Mouse (Mus musculus) neural tube, embryonic 10.5 days (tissue): ENCODE results near the gene Ccdc61.
A peak's percentile ranks its signal among the peaks of the same experiment; 100 is the strongest.
"Not testable (repeated sequence)": the region's sequence is repeated elsewhere in the genome, so short reads cannot be mapped to it uniquely, and the experiment has no call there.

Source experiments
- DNase-seq: peaks from one replicate; pipeline ENCODE4 v3.0.0-alpha.2; 2017; ENCODE audit warnings: low spot score; ENCODE audit errors: extremely low spot score

The Ccdc61 gene

DNA sequence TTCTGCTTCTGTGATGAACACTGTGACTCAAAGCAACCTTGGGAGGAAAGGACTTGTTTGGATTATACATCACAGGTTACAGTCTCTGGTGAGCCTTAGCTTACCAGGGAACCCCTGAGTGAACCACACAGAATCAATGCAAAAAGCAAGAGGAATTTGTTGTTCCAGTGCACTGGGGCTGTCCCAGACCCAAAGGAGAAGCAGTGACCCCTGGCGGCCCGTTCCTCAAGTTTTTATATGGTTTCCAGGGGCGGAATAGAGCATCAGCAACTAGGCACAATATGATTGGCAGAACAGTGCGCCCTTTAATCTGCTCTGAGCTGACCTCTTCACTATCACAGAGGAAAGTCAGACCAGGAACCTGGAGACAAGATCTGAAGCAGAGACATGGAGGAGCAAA lies 6.0 kb upstream of the Ccdc61 start:
- DNase-seq: no peak

DNA sequence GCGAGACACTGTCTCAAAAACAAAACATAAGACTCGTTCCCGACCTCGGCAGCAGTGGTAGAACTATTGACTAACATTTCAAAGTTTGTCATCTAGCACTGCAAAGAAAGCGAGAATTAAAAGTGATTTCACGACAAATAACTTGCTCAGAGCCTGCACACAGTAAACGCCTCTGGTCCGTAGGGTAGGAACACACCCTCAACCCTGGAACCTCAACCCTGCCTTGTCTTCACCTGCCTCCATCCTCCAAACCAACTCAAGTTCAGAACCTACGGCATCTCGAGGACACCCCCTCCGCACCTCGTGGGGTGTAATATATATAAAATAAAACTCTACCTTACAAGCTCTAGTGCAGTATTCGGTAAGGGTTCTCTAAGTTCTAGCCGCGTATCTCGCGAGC lies 418 bp downstream of the Ccdc61 start:
- DNase-seq: no peak

DNA sequence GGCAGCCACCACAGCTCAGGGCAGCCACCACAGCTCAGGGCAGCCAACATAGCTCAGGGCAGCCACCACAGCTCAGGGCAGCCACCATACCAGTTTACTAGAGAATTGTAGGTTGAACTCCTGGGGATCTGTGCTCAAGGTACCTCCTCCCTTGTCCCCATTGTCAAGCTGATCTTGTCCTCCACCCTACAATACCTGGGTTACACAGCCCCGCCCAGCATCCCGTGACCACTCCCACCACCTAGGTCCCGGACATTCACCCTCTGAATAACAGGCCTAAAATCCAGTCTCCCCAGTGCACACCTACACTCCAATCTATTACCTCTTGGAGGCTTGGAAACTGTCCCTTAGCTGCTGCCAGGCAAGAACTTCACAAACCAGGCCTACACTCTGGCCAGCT lies 5.2 kb downstream of the Ccdc61 start:
- DNase-seq: no peak

DNA sequence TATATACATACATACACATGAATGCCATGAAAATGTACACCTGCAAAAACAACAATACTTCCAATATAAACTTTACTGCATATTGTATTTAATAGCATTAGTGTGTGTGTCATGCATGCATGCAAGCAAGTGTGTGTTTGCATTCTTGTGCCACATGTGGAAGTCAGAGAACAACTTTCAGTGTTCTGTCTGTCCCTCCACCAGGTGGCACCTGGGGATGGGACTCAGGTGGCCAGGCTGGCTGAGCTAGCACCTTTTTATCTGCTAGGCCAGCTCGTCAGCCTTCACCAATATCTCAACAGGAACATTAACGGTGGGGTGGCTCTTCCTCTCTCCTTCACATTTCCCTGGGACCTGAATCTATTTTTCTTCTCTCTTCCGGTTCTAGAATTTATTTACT lies 7.7 kb downstream of the Ccdc61 start:
- DNase-seq: no peak

DNA sequence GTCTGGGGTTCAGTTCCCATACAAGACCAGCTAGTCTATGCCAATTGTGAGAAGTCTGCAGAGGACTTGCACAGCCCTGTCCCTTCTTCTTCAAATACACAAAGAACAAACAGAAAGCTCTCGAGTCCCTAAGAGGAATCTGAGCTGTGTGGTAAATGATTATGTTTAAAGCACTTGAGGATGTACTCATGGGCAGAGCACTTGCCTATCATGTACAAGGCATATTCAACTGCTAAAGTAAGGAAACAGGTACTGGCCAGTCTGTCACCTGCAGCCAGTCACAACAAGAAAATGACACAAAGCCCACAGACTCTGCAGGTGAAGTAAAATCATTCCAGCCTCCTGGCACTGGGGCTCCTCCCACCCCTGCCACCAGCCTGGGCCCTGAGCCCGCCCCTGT lies 9.7 kb downstream of the Ccdc61 start:
- DNase-seq: no peak

DNA sequence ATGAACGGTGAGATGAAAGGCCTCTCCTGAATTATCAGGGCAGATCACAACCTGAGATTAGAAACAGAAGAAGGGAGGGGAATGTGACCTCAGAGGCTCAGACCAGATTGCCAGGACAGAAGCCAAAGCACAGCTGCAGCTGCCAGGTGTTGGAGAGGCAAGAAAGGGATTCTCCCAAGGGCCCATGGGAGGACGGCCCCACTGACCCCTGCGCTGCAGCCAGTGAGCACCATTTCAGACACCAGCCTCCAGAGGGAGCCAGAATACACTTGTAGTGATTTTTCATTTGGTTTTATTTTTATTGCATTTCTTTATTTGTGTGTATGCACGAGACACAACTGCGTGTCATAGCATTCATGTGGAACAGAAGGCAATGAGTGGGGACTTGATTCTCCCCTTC lies 13.7 kb downstream of the Ccdc61 start:
- peak; percentile 42 for DNase-seq

DNA sequence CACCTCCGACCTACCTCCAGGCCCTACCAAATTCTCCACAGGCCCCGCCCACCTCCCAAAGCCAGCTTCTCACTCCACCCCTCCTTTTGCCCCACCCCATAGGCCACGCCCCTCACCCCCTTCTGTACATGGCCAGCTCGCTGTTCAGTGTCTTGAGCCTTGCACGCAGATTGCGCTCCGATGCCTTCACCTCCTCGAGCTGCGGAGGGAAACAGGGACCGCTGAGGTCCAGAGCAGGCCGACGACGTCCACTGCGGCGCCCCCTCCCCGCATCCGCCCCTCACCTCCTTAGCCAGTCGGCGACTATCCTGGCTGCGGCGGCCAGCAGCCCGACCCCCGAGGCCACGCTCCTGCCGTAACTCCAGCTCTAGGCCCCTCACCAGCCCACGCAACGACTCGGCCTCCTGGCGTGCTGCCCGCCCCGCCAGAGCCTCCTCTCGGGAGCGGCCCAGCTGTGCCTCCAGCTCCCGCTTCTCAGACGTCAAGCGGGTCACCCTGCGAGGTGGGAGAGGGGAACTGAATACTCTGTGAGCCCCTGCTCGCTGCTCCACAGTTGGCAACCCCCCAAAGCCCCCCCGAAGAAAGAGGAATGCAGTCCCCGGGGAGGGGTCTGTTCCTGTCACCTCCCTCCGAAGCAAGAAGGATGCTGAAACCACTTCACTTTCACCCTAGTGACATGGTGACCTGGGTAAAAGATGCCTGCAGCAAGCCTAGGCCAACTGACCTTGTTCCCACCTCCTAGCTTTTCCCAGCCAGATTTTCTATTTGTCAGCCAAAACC lies 16.4 kb downstream of the Ccdc61 start:
- peak; percentile 61 for DNase-seq

DNA sequence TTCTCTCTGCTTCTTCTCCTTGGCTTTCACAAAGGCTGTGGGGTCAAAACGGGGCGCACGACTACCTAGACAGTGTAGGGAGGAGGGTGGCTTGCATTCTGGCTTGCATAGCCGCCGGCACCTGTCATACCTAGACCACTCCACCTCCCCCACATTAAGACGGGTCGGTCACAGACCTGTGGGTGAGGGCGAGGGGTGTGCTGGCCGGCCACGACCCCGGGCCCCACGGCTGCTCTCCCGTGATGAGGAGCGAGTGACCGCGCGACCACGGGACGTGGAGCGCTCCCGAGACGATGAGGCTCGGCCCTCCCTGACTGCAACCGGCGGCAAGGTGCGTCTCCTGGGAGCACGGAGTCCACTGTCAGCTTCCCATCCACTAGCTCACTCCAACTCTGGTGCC lies 17.2 kb downstream of the Ccdc61 start:
- DNase-seq: peak; percentile 29

DNA sequence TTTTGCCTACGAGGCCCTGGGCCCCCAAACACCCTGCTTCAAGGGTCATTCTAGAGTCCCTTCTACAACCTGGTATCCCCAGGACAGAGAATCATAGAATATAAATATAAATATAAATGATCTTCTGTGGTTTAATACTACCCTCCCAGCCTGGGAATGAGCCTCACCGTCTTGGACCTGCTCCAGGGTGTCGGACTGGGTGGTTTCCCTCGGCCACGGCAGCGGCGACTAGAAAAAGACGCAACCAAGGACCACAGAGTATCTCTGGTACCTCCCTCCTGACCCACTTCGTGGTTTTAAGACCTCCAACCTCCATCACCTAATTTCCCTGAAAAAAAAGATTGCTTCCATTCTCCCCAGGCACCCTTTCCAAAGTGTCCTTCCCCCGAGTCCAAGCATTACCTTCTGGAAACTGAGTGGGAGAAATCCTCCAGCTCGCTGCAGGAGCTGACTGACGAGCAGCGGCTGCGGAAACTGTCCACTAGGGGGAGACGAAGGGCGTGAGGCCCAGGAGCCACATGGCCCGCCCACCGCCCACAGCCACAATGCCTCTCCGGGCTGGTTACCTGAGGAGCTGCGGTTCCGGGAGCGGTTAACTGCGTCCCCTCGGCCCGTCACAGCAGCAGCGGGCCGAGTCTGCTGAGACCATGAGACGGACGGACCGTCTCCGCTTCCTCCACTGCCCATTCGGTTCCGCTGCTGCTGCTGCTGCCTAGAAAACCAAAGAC lies 18.2 kb downstream of the Ccdc61 start:
- DNase-seq: peak; percentile 89

DNA sequence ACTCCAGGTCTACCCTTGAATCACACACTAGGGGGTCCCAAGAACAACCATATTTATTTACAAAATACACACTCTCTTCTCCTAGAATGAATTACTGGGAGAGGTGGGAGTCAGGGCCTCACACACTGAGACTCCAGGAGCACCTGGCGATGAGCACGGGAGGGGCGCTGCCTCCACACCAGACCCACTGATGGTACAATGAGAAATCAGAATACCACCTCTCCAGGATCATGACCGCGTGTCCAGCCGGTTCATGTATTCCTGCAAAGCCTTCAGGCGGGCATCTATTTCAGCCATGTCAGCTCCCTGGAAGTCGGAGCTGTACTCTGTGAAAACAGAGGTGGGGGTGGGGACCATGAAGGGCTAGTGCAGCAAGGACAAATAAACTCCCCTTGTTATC lies 19.4 kb downstream of the Ccdc61 start:
- no peak for DNase-seq

DNA sequence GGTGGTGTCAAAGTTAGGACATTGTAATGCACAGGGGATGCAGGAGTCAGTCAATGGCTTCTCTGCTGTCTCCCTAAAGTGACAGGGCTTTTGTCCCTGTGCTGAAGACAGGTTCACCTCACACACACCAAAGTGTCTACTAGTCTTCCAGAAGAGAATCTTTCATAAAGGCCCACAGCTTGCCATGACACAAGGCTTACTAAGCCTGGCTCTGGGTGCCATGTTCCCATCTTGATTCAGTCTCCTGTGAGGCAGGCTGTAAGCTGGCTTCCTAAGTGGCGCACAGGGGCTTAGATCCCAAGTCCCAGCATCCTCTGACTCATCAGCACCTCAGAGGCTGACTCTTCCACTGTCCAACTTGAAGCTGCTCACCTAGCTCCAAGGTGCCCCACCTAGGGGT lies 23.3 kb downstream of the Ccdc61 start:
- no peak for DNase-seq

DNA sequence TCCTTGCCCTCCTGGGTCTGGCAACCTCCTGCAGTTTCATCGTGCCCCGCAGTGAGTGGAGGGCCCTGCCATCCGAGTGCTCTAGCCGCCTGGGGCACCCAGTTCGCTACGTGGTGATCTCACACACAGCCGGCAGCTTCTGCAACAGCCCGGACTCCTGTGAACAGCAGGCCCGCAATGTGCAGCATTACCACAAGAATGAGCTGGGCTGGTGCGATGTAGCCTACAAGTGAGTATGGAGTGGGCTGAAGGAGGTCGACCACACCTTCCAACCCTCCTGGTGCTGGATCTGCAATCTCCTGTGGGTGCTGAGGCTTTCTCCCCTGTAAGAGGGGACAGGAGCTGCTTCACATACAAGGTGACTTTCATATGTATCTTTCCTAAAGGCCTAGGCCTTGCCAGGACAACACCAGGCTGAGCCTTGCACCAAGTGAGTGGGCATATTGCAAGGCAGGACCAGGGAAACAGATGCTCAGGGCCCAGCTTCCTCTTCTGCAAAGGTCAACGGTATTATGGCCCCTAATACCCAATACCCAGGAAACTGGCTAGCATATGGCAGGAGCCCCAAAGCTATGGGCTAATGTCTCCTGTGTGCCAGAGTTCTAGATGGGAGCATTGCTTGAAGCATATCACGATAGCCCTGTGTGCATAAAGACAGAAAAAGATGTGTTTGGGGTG lies 25.3 kb downstream of the Ccdc61 start:
- DNase-seq: no peak

DNA sequence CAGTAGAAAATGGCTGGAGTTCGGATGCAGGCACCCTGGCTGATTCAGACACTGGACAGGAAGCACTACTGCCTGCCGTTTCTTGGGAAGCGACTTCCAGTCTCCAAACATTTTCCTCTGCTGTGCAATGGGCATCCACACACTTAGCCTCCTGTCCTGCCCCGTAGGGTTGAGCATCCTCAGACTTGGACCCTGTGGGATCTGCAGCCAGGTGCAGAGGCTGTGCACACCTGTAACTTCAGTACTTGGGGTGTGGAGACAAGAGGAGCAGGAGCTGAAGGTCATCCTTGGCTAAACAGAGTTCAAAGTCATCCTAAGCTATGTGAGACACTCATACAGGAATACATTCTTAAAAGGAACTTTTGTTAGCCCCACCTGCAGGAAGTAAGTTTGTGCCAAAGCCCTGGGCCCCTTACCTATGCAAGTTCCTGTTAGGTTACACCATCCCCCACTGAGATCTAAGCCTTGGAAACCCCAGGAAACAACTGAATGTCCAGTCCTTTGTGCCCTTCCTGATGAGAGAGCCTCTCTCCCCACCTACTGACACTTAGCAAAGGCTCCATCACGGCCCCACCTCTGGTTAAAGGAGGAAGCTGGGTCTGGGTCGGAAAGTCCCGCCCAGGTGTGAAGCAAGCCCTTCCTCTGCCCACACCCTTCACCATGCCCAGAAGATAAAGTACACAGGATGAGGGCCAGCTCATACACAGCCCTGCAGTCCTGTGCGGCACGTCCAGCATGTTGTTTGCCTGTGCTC lies 26.0 kb downstream of the Ccdc61 start:
- no peak for DNase-seq

DNA sequence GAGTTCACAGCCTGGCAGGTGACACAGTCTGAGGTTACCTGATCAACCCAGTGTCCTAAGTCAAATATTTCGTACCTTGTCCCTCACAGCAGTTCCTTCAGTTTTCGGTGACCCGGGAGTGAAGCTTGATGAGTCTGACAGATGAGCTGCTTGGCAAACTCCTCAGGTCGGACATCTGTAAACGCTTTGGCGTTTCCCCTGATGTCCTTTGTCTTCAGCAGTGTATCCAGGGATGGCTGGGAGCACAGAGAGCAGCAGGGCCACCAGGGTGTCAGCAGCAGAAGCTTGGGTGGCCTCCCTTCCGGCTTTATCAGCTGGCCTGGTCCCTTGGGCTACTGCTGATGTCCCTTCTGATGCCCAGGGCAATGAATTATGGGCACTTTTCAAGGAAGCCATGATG lies 31.5 kb downstream of the Ccdc61 start:
- no peak for DNase-seq

DNA sequence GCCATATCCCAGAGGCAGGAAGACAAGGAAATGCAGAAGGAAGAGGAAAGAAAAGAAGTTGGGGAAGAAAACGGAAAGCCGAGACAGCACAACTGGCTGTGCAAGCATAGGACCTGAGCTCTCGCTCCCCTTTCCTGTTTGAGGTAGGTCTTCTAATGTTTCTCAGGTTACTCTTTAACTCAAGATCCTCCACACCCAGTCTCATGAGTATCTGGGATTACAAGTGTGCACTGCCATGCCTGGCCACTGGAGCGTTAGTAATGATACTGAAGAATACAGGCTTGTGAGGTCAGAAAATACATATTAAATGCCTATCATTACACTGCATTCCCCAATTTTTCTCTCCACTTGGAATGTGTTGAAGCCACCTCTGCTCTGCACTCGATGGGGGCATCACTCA lies 34.8 kb downstream of the Ccdc61 start:
- no peak for DNase-seq

DNA sequence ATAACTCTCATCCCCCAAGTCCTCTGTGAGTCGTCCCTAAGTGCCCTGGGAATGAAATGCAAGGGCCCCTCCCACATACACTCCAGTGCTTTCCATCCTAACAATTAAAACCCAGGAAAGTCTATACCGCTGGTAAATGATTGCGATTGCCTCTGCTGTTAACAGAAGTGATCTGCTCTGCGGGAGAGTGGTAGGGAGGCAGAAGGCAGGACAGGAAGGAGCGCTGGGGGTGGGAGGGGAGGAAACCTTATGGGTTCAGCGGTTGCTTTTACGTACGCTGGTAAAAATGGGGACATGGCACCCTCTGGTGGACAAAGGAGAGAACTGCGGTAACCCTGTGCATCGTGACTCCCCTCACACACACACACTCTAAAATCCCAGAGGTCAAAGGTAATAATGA lies 37.0 kb downstream of the Ccdc61 start:
- DNase-seq: peak; percentile 86

DNA sequence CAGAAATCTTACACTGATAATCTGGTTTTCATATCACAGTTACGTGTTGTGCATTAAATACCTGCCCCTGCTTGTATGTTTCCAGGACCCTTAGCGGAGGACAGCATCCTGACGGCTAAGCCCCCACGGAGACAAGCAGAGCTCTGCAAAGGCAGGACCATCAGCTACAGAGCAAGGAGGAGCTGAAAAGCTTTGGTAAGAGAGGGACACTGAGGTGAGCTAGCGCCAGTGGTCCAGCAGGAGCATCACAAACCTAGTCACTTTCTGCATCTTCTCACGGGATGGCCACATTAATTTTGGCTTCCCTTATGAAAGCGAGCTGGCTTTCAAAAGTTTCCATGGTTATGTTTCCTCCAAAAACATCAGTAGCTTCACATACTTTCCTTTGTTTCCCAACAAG lies 37.4 kb downstream of the Ccdc61 start:
- peak; percentile 38 for DNase-seq

DNA sequence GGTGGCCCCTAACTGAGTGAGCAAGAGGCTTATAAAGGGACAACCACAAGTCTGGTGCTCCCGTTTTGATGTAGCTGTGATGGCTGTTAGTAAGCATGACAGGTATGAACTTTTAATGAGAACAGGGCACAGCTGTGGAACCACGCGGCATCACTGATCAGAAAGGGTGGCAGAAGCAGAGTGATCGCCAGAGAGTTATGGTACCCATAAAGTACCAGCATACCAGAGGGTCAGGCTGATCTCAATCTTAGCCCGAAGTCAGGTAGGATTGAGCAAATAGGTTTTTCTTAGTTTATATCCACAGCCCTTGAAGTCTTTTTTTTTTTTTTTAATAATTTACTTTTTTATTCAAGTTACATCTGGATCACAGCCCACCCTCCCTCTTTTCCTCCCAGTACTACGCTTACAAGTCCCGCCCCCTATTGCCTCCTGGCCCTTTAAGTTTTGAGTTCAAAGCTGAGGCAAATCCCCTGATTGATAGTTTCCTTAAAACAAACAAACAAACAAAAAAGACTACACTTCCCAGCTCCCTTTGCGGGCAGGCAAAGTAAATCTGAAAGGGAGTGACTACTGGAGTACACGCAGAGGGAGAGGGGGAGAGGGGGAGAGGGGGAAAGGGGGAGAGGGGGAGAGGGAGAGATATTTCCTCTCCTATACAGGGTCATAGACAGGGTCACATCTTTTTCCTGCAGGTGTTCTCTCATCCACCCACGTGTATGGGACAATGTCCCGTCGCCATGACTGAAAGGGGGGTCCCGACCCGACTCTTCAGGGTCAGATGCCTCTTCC lies 38.0 kb downstream of the Ccdc61 start:
- DNase-seq: no peak

DNA sequence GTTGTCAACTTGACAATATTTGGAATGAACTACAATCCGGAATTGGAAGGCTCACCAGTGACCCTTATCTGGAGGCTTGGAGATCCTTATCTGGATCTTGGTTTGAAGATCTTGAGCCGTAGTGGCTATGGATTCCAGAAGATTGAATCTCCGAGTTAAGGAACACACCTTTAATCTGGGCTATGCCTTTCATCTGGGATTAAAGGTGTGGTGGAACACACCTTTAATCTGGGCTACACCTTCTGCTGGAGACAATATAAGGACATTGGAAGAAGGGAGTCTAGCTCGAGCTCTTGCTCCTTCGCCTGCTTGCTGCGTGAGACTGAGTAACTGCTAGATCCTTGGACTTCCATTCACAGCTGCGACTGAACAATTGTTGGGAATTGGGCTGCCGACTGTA lies 39.2 kb downstream of the Ccdc61 start, which contains the start of gene Pglyrp1:
Gene Pglyrp1 (plus strand): TSS at position 301 of the 400 bp plus-strand sequence.
- DNase-seq: not testable (repeated sequence)

DNA sequence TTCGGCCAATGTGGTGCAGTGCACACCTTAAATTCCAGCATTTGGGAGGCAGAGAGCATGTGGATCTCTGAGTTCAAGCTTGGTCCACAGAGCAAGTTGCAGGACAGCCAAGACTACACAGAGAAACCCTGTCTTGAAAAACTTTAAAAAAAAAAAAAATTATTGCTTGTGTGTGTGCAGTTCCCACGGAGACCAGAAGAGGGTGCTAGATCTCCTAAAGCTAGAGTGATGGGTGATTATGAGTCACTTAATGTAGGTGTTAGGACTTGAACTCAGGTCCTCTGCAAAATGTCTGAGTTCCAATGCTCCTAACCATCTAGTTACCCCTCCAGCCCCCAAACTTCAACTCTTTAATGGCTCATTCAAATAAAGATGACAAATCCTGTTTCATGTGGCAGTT lies 41.7 kb downstream of the Ccdc61 start:
- DNase-seq: no peak

DNA sequence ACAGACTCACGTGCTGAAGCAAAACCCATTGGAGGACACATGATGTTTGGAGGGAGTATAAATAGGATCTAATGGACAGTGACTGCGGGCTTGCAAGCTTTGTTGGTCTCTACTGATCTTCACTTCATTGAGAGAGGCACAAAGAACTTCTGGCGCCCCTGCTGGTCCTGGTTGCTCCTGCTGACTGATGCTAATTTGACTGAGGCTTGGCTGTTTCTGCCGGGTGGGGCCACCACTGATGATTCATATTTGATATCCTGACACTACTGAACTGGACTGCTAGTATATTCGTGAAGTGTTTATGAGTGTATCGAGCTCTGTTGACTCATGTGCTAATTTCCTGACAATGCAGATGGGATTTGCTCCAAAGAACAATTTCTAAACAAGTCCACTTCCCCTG lies 47.4 kb downstream of the Ccdc61 start:
- no peak for DNase-seq
